Mouse (Mus musculus): ENCODE measurements around the gene Zfhx2. TPM values are rescaled to one million over a fixed set of nuclear protein-coding genes. Genes with fewer than 3 reads are reported as not detected.
"Not testable (repeated sequence)": the region's sequence is repeated elsewhere in the genome, so short reads cannot be mapped to it uniquely, and the experiment has no call there.

Gene Zfhx2
- polyA plus RNA-seq, 1 experiment, result not detected

DNA sequence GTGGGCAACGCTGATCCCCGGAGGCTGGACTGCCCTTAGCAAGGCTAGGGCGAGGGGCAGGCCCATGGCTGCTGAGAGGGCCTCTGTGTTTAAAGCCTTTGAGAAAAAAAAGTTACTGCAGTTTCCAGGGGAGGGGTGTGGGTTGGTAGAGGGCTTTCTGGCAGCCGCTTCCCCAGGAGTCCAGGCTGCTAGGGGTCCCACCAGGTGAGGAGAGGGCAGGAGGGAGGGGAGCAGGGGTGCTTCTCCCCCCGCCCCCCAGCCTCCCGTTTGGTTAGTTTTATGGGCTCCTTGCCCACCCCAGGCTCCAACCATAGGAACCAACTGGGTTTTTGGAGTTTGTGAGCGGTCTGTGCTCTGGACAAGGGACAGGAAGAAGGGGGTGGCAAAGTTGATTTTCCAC is 30.3 kb downstream of the Zfhx2 start:
- WGBS, result 53% methylated on average over 7 of the region's 7 CpGs
- Histone ChIP-seq H3K4me1 (ENCODE audit: control insufficient read depth, insufficient read depth, low read length) (peaks cover 60% of the 10 kb centered on the region), H3K27ac (ENCODE audit: insufficient read depth, low read depth, low read length) (no peak overlapping the region), H3K4me3 (ENCODE audit: insufficient read depth, low read depth, low read length) (no peak overlapping the region)
- TF ChIP-seq CTCF (IDR thresholded peaks at IDR 0.05; ENCODE audit: insufficient read depth, low read depth, low read length), result no peak

DNA sequence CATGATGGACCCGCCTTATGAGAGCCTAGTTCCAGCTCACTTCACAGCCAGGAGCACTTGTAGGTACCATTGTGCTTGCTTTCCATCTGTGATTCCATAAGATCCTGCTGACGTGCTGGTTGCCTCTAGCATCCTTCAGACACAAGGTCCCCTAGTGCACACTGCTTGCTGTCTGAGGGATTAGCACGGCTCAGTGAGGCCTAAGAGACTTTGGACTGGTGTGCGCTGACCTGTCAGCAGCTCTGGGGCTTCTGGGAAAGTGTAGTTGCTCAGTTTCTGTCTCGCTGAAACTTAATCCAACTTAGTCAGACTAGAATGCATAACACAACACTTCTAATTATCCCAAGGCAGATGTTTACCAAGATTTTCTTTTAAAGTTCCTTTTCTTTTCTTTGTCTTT is 32.2 kb downstream of the Zfhx2 start:
- peaks cover 52% of the 10 kb centered on the region for H3K4me1 ChIP-seq (ENCODE audit: control insufficient read depth, insufficient read depth, low read length)

DNA sequence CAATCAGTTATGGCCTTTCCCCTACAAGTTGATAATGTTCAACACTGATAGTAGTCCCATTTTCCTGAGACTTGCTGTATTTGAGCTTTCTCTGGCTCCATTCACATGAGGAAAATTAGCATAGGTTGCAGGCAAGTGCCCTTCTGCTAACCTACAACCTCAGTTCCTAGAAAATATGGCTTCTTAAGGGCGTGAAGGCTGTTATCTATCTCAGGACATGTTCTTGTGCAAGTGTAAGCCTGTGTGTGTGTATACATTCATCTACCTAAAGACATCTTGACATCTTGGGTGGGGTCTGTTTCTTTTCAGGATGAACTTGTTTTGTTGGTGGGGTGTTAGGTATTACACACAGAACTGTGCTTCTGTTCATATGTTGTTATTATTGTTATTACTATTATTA is 33.1 kb downstream of the Zfhx2 start:
- Histone ChIP-seq H3K4me1 (ENCODE audit: control insufficient read depth, insufficient read depth, low read length) (peaks cover 52% of the 10 kb centered on the region), H3K27ac (ENCODE audit: insufficient read depth, low read depth, low read length) (no peak overlapping the region), H3K4me3 (ENCODE audit: insufficient read depth, low read depth, low read length) (no peak overlapping the region)
- 85% methylated on average over 1 of the region's 1 CpGs for WGBS
- TF ChIP-seq POLR2A (IDR thresholded peaks at IDR 0.05; ENCODE audit: insufficient read depth, low read depth, low read length) (no peak), CTCF (IDR thresholded peaks at IDR 0.05; ENCODE audit: insufficient read depth, low read depth, low read length) (no peak)

More for the DNA sequence above, 32.2 kb downstream of the Zfhx2 start:
- Histone ChIP-seq H3K27ac (ENCODE audit: insufficient read depth, low read depth, low read length) (no peak overlapping the region), H3K4me3 (ENCODE audit: insufficient read depth, low read depth, low read length) (no peak overlapping the region)
- no peak for TF ChIP-seq POLR2A (IDR thresholded peaks at IDR 0.05; ENCODE audit: insufficient read depth, low read depth, low read length)
- no peak for TF ChIP-seq CTCF (IDR thresholded peaks at IDR 0.05; ENCODE audit: insufficient read depth, low read depth, low read length)
- 65% methylated on average over 5 of the region's 5 CpGs for WGBS

DNA sequence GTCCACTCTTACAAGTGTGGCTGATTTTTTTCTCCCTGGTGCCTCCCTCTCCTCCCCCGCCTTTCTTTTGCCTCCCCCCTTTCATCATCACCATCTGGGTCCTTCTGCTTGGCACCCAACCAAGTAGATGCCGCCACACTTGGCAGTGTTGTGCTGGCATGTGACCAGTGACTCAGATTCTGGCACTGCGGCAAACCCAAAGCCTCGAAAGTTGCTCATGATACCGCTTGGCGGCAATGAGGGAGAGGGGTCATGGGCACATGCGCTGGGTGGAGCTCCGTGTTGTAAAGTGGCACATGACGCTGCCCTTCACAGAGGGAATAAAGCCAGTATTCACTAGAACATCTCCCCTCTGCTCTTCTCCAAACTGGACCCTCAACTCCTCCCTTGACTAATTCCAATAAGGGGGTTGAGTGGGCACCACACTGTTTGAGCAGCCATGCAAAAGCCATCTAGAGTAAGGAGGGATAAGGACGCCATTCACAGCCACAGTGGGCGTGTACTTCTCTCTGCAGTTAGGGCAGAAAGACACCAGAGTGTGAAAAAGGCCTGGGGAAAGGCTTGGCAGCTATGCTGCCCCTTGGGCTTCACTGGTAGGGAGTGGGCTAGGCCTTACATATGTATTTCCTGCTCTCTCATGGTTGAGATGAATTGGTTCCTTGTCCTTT is 36.8 kb downstream of the Zfhx2 start:
- H3K27ac ChIP-seq (ENCODE audit: insufficient read depth, low read depth, low read length), result peak overlapping the region; percentile 96
- TF ChIP-seq POLR2A (IDR thresholded peaks at IDR 0.05; ENCODE audit: insufficient read depth, low read depth, low read length), result no peak
- TF ChIP-seq CTCF (IDR thresholded peaks at IDR 0.05; ENCODE audit: insufficient read depth, low read depth, low read length), result no peak; the same call in 1 of the 2 replicates
- peak overlapping the region; percentile 59 for H3K4me3 ChIP-seq (ENCODE audit: insufficient read depth, low read depth, low read length)
- 14% methylated on average over 11 of the region's 11 CpGs for WGBS
- peaks cover 35% of the 10 kb centered on the region for H3K4me1 ChIP-seq (ENCODE audit: control insufficient read depth, insufficient read depth, low read length)

DNA sequence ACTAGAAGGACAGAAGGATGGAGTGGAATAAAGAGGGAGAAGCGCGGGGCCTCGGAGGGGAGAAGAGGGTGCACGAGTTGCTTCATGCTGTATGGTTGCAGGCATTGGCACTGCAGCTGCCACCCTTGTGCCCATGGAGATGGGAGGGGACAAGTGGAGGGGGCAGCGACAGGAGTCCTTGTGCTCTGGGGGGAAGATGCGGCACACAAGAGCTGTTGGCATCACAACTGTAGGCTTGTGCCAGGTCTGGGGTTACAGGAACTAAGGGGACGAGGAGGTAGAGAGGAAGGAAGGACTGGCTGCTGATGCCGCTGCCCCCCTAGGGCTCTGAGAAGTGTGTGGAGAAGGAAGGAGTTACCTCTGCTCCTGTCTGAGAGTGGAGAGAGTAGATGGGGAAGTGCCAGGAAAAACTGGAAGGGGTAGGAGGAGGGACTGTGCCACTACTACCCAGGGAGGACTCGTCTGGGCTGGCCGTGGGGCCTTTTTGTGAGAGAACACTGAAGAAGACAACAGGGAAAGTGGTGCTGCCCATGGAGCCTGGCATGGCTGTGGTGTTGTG is 37.9 kb downstream of the Zfhx2 start:
- Histone ChIP-seq H3K4me3 (ENCODE audit: insufficient read depth, low read depth, low read length) (peak overlapping the region; percentile 59), H3K27ac (ENCODE audit: insufficient read depth, low read depth, low read length) (peak overlapping the region; percentile 96), H3K4me1 (ENCODE audit: control insufficient read depth, insufficient read depth, low read length) (peaks cover 30% of the 10 kb centered on the region)
- 13% methylated on average over 10 of the region's 10 CpGs for WGBS
- no peak for TF ChIP-seq POLR2A (IDR thresholded peaks at IDR 0.05; ENCODE audit: insufficient read depth, low read depth, low read length)
- TF ChIP-seq CTCF (IDR thresholded peaks at IDR 0.05; ENCODE audit: insufficient read depth, low read depth, low read length), result no peak

DNA sequence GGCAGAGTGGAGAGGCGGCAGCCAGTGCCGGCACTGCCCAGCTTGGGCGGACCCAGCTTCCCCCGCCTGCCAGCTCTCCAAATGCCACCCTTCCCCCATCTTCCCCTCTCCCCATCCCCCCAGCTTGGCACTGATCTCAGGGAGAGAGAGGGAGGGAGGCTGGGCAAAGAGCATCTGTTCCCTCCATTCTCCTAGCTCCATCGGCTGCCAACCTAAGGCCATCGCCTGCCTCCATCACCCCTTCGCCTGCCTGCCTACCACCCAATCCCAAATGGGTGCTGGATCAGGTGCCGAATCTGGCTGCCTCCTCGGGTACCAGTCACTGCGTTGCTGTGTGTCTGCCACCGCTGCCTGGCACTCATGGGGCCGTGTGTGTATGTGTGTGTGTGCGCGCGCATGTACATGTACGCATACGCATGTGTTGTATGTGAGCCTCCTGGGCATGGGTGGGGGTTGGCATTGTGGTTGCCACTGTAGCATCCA is 38.4 kb downstream of the Zfhx2 start:
- peaks cover 30% of the 10 kb centered on the region for H3K4me1 ChIP-seq (ENCODE audit: control insufficient read depth, insufficient read depth, low read length)
- peak overlapping the region; percentile 59 for H3K4me3 ChIP-seq (ENCODE audit: insufficient read depth, low read depth, low read length)
- TF ChIP-seq CTCF (IDR thresholded peaks at IDR 0.05; ENCODE audit: insufficient read depth, low read depth, low read length) (no peak), POLR2A (IDR thresholded peaks at IDR 0.05; ENCODE audit: insufficient read depth, low read depth, low read length) (peak; percentile 35; the same call in 1 of the 2 replicates)
- peak overlapping the region; percentile 96 for H3K27ac ChIP-seq (ENCODE audit: insufficient read depth, low read depth, low read length)
- 18% methylated on average over 15 of the region's 17 CpGs for WGBS

DNA sequence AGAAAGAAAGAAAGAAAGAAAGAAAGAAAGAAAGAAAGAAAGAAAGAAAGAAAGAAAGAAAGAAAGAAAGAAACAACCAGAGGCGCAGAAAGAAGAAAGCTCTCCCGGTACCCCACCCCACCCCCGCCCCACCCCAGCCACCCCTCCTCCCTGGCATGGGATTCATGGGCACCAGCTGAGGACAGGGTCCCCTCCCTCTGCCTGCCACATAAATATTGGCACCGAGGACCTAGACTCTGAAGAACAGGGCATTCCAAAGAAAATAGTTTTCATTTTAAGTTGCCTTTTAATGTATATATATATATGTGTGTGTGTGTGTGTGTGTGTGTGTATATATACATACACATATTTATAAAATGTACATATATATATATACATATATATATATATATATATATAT is 39.1 kb downstream of the Zfhx2 start:
- TF ChIP-seq POLR2A (IDR thresholded peaks at IDR 0.05; ENCODE audit: insufficient read depth, low read depth, low read length), result no peak
- TF ChIP-seq CTCF (IDR thresholded peaks at IDR 0.05; ENCODE audit: insufficient read depth, low read depth, low read length), result no peak
- 0 out of 2 replicates have a peak overlapping the region, but pooled peaks have one; percentile 59 for H3K4me3 ChIP-seq (ENCODE audit: insufficient read depth, low read depth, low read length)
- 7% methylated on average over 4 of the region's 4 CpGs for WGBS
- H3K4me1 ChIP-seq (ENCODE audit: control insufficient read depth, insufficient read depth, low read length), result peaks cover 30% of the 10 kb centered on the region
- no peak overlapping the region for H3K27ac ChIP-seq (ENCODE audit: insufficient read depth, low read depth, low read length)

DNA sequence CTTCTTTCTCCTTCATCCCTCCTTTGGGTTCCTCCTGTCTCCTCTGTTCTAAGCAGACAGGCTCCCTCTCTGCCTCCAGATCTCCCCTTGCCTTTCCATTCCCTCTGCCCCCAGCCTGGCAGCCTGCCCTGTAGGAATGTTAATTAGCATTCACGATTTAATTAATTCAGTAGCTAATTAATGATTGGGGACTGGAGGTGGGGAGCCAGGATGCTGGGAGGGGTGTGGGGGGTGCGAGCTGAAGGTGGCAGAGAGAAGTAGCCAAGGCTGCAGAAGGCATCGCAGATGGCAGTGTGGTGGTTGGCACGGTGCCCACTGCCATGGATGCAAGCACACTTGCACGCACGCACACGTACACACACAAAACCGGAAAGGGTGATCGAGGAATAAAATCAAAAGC is 39.6 kb downstream of the Zfhx2 start:
- 10% methylated on average over 9 of the region's 9 CpGs for WGBS
- Histone ChIP-seq H3K4me1 (ENCODE audit: control insufficient read depth, insufficient read depth, low read length) (peaks cover 30% of the 10 kb centered on the region), H3K4me3 (ENCODE audit: insufficient read depth, low read depth, low read length) (no peak overlapping the region)

DNA sequence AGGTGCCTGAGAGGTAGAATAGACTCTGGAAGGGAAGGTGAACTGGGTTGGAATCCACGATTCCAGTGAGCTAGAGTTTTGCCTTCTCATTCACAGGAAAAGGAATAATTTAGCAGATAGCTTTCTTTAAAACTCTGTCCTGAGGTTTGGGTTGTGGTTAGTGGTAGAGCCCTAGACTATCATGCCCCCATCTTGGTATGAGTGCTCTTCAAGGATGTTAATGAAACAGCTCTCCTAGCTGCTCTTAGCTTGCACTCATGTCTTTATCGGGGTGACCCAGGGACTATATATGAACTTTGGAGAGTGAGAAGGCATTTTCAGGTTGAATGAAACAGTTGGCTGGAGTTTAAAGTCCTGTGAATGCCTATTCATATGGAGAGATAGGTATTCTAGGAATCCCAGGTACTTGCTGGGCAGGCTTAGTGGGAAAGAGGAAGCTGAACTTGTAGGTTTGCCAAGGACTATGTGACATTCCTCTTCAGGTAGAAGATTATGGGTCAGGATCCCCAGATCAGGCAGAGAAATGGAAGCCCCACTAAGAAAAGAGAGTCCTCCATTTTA is 44.1 kb downstream of the Zfhx2 start:
- 94% methylated on average over 2 of the region's 2 CpGs for WGBS
- Histone ChIP-seq H3K27ac (ENCODE audit: insufficient read depth, low read depth, low read length) (no peak overlapping the region), H3K4me3 (ENCODE audit: insufficient read depth, low read depth, low read length) (no peak overlapping the region), H3K4me1 (ENCODE audit: control insufficient read depth, insufficient read depth, low read length) (peaks cover 7% of the 10 kb centered on the region)
- TF ChIP-seq POLR2A (IDR thresholded peaks at IDR 0.05; ENCODE audit: insufficient read depth, low read depth, low read length) (no peak), CTCF (IDR thresholded peaks at IDR 0.05; ENCODE audit: insufficient read depth, low read depth, low read length) (no peak)

More for the DNA sequence above, 39.6 kb downstream of the Zfhx2 start:
- TF ChIP-seq POLR2A (IDR thresholded peaks at IDR 0.05; ENCODE audit: insufficient read depth, low read depth, low read length) (no peak), CTCF (IDR thresholded peaks at IDR 0.05; ENCODE audit: insufficient read depth, low read depth, low read length) (no peak)
- H3K27ac ChIP-seq (ENCODE audit: insufficient read depth, low read depth, low read length), result 0 out of 2 replicates have a peak overlapping the region, but pooled peaks have one; percentile 30

DNA sequence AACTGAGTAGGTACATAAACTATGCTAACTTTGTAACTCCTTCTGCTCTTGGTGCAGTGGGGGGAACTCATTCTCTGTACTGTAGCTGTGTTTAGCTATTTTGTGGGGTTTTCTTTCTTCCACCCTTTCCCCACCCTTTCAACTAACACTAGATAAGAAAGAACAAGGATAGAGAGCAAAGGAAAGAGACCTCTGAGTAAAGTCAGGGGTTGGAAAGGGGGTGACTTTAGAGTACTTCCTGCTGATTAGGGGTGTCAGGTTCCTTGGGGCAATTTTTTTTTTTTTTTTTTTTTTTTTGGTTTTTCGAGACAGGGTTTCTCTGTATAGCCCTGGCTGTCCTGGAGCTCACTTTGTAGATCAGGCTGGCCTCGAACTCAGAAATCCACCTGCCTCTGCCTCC is 48.4 kb downstream of the Zfhx2 start:
- not testable (repeated sequence) for H3K4me1 ChIP-seq (ENCODE audit: control insufficient read depth, insufficient read depth, low read length); H3K4me3 ChIP-seq (ENCODE audit: insufficient read depth, low read depth, low read length); H3K27ac ChIP-seq (ENCODE audit: insufficient read depth, low read depth, low read length)
- 88% methylated on average over 1 of the region's 2 CpGs for WGBS

All from olfactory bulb, adult 2 months (tissue).